Mouse (Mus musculus): ENCODE measurements around the gene Cmtm3.
"Not testable (repeated sequence)": the region's sequence is repeated elsewhere in the genome, so short reads cannot be mapped to it uniquely, and the experiment has no call there.

Gene Cmtm3

DNA sequence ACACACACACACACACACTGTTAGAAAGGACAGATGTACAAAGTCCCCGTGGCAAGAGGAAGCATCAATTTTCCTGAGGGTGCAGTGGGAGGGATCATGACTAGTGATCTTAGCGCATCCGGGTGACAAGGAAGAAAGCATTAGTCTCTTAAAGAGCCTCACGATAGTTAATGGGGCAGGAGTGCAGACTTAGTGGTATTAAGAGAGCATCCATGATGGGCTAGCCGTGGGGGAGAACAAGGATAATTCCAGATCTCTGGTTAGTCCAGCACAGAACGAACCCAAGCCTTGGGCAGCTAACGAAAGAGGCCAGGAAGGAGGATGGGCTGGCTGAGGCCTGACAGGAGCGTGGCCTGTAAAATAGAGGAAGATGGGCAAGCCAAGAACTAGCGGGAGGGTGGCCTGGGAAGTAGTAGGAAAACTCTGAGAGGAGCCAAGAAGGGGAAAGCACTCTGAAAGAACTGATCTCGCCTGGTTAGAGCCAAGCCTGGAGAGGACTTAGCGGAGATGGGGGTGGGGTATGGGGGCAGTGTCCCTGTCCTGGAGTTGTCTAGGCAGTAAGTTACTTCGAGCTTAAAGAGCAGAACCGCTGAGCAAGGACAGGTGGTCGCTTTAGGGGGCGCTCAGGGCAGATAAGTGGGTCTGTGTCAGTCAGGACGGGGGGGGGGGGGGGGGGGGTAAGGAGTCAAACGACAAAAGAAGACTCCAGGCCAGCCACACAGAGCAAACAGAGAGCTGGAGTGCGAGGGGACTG, at the start of gene Cmtm3:
Gene Cmtm3, plus strand, starts transcription at position 182 of the 754 bp plus-strand sequence.
- DNase-seq (ENCODE audit: low spot score in 2 of 2), result no peak

DNA sequence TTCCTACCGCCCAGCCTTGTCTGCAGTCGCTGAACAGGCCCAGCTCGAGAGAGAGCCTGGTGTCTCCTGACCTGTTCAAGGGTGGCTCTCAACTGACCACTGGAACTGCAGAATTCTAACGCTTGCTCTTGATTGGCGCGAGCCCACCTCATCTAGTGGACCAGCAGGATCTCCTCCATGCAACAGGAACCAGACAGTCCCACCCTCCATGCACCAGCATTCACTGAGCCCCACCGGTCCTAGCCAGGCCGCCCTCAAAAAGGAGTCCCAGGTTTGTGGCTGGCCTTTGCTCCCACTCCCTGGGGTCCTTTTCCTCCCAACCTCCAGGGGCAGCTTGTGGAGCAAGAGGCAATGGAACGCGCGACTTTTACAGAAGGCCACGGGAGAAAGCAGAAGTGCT, 46.1 kb upstream of the Cmtm3 start, which contains the start of gene Cmtm2a:
Gene Cmtm2a, minus strand, starts transcription at position 101 of the 400 bp plus-strand sequence.
- DNase-seq (ENCODE audit: low spot score in 2 of 2), result not testable (repeated sequence)

DNA sequence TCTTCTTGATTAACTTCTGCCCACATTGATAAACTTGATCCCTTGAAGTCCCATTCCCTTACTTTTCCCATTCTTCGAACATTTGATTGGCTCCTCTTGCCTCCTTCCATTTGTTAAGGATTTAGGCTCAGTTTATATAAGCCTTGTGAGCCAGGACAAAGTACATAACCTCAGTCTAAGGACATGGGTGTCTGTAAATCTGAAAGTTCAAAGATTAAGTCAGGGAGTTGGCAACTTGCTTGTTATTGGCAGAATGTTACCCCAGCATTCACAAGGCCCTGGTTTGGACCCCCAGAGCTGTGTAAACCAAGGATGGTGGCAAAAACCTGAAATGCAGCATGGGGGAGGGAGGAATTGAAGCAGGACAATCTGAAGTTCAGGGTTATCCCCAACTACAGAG, 44.8 kb upstream of the Cmtm3 start:
- DNase-seq (ENCODE audit: low spot score in 2 of 2), result no peak

DNA sequence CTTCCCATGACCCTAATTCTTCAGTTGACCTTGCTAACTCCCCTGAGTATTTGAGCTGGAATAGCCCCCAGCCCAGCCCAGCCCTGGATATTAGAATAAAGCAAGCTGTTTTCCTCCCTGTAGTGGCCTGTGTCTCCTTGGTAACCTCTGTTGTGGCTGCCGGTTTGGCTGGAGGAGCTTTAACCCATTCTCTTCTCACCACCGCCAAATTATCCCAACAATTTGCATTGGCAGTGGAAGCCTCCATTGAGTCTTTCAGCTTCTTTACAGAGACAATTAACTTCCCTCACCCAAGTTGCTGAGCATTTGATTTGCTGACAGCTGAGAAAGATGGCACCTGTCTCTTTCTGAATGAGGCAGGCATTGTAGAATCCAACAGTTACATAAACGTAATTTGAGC, 37.6 kb upstream of the Cmtm3 start:
- not testable (repeated sequence) for DNase-seq (ENCODE audit: low spot score in 2 of 2)

DNA sequence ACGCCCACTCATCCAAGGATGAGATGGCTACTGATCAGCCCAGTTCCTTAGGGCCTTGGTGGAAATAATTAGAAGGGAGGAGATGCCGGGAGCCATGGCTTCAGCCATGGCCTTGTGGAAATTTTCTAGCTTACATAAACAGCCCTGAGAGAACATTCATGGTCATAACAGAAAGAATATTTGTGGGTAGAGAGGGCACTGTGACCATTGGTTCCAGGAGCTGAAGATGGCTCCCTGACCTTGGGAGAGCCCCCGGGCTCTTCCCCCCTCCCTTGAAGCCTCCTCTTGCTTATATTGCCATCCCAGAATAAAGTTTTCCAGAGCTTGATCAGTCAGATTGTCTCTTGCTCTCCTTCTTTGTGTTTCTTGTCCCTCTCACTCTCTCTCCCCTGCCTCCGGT, 36.7 kb upstream of the Cmtm3 start:
- not testable (repeated sequence) for DNase-seq (ENCODE audit: low spot score in 2 of 2)

DNA sequence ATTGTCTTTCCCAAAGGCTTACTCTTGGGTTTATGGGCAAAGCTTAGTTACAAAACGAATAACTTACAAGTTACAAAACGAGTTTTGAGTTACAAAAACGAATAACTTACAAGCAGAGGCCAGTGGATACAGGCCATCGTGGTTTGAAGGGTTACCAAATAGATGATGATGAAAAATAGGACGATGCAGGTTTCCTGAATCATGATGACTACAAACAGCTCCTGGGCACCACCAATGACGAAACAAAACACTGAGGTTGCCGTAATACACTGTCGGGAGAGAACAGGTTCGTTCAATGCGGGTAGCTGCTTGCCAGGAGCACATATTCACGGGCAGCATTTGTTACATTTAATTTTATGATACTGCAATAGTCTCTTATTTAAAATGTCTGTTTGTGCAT, 34.2 kb upstream of the Cmtm3 start:
- no peak for DNase-seq (ENCODE audit: low spot score in 2 of 2)

DNA sequence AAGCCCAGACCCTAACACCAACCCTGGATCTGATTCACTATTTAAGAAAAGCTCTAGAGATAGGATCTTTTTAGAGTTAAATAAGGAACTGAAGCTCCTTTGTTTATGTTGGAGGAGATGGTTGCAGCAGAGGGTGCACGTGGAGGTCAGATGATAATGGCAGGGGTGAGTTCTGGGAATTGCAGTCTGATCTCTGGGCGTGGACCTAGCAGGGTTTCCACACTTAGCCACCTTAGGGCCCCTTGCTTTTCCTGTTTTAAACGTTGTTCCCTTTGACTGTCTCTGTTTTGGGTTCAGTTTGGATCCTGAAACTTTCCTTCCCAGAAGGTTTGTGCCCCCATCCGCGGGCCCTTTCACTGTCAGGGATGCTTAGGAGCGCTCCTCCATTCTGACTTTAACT, 30.9 kb upstream of the Cmtm3 start:
- DNase-seq (ENCODE audit: low spot score in 2 of 2), result not testable (repeated sequence)

DNA sequence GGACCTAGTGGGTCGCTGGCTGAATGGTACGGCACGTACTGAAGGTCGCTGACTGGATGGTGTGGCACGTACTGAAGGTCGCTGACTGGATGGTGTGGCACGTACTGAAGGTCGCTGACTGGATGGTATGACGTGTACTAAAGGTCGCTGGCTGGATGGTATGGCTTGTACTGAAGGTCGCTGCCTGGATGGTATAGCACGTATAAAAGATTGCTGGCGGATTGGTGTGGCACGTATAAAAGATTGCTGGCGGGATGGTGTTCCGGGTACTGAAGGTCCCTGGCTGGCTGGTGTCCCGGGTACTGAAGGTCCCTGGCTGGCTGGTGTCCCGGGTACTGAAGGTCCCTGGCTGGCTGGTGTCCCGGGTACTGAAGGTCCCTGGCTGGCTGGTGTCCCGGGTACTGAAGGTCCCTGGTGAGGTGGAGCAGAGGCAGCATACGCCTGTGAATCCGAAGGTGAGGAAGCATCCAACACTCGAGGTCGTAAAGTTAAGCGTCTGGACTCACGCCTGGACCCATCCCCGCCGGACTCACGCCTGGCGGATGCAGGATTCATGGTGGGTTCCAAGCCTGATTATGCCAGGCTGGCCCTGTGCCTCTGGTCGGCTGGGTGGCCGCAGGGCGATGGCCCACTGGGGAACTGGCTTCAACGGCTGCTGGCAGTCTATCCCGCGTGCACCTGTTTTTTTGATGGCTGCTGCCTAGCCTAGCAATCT, 29.6 kb upstream of the Cmtm3 start, which contains the start of the genes Gm45711 and Cmtm1:
Gene Gm45711, minus strand, starts transcription at position 641 of the 715 bp plus-strand sequence.
Gene Cmtm1, minus strand, starts transcription at position 705 of the 715 bp plus-strand sequence.
- DNase-seq (ENCODE audit: low spot score in 2 of 2), result peak in 1 of 2 experiments; percentile 14

DNA sequence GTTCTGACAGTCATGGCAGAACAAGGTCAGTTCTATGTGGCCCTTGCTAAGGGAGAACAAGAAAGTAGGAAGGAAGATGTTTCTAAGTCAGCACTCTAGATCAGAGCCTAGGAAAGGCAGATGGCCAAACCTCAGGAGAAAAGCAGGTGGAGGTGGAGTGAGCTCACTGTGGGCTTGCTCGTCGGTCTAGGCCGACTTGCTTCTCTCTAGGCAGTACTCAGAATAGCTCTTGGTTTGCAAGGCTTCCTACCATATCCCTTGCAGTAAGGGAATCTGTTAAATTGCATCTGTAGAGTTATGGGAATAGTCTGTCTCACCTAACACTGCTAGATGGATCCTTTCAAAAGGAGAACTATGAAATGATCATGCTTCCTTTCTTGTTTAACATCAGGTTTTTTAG, 27.2 kb upstream of the Cmtm3 start:
- not testable (repeated sequence) for DNase-seq (ENCODE audit: low spot score in 2 of 2)

DNA sequence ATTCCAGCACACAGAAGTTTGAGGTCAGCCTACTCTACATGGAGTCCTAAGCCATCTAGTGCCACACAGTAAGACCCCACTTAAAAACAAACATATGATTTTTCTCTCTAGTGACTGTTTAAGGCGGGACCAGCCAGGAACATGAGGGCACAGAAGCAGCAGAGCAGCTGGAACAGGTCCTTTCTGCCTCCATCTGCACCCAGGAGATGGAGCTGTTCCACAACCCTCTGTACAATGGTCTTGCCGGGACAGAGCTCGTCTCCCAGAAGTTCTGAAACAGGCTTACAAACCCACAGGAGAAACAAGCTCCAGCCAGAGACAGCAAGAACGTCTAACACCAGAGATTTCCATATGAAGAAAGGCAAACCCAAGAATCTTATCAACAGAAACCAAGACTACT, 25.9 kb upstream of the Cmtm3 start:
- DNase-seq (ENCODE audit: low spot score in 2 of 2), result no peak

DNA sequence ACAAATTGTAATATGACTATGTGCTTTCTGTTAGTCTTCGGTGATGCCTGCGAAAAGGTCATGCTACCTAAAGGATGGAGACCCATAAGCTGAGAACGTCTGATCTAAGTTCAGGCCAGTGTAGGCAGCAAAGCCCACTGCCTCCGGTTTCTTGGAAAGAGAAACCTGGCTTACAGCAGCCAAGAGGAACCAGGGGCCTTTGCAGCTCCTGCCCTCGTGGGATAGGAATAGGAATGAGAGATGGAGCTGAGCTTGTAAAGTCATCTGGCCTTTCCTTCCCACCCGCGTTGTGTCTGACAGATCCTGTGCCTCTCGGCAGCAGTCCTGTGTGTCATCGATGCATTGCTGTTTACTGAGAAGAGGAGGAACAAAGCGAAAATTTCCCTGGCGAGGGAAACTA, 17.9 kb upstream of the Cmtm3 start, which contains the start of gene Gm11020:
Gene Gm11020, plus strand, starts transcription at position 301 of the 400 bp plus-strand sequence.
- DNase-seq (ENCODE audit: low spot score in 2 of 2), result not testable (repeated sequence)

DNA sequence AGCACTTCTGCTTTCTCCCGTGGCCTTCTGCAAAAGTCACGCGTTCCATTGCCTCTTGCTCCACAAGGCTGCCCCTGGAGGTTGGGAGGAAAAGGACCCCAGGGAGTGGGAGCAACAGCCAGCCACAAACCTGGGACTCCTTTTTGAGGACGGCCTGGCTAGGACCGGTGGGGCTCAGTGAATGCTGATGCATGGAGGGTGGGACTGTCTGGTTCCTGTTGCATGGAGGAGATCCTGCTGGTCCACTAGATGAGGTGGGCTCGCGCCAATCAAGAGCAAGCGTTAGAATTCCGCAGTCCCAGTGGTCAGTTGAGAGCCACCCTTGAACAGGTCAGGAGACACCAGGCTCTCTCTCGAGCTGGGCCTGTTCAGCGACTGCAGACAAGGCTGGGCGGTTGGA, 17.3 kb upstream of the Cmtm3 start, which contains the start of gene Cmtm2b:
Gene Cmtm2b, plus strand, starts transcription at position 301 of the 400 bp plus-strand sequence.
- not testable (repeated sequence) for DNase-seq (ENCODE audit: low spot score in 2 of 2)

DNA sequence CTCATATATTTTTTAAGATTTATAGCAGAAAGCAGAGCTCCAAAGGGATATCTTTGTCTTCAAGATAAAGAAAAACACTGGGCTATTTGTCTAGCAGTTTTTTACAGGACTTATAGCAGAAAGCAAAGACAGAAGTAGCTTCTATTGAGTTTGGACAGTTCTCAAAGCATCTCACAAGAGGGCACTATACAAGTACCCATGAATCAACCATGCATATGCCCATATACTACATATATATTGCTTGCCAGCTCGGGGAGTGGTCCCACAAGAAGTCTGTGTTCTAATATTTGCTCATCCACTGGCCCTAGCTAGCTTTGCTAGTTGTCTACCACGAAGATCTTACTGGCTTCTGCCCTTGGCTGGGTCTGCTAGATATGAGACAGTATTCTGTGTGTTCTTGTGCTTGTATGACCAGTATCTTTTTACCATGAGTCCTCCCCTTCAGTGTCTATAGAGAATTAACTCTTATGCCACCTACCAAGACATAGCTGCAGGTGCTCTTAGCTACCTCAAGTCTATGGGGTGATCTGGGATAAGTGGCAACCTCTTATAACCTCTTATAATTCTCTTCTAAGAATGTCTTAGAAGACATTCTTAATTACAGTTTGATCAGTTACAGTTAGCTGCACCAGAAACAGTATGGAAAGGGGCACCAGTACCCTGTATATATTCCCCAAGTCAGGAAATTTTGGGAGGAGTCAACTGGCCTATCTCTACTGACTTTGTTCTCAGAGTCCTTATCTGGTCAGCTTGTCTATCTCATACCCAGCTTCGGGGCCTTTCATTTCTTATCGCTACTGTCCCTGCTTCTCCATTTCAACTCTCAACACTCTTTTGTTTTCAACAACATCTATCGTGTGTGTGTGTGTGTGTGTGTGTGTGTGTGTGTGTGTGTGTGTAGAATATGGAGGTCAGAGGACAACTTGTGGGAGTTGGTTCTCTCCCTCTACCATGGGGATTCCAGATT, 6.3 kb upstream of the Cmtm3 start:
- DNase-seq (ENCODE audit: low spot score in 2 of 2), result no peak

DNA sequence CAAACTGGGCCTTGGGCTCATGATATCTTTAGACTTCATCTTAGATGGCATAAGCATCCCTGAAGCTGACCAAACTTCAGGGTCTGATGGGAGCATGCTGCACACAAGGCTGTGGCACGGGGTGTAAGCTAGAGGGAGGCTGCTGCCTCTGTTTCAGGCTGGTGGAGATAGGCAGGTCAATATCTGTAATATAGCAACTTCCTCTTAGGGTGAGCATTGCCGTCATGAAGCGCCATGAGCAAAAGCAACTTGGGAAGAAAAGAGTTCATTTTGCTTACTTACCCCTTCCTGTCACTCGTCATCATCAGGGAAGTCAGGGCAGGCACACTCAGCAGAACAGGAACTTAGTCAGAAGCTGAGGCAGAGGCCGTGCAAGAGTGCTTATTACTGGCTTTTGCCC, 5.4 kb upstream of the Cmtm3 start:
- no peak for DNase-seq (ENCODE audit: low spot score in 2 of 2)

DNA sequence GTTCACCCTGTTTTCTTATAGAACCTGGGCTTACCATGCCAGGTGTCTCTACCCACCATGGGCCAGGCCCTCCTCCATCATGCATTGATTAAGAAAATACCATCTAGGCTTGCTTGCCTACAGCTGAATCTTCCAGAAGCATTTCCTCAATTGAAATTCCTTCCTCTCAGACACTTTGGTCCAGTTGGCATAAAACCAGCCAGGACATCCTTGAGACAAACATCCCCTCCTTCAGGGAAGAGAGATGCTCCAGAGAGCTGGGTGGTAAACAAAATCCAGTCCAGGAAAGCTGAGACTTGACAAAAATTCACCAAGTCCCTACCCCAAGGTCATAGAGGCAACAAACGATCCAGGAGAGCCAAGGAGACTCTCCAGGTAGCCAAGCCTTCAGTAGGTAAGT, 5.0 kb upstream of the Cmtm3 start:
- no peak for DNase-seq (ENCODE audit: low spot score in 2 of 2)

DNA sequence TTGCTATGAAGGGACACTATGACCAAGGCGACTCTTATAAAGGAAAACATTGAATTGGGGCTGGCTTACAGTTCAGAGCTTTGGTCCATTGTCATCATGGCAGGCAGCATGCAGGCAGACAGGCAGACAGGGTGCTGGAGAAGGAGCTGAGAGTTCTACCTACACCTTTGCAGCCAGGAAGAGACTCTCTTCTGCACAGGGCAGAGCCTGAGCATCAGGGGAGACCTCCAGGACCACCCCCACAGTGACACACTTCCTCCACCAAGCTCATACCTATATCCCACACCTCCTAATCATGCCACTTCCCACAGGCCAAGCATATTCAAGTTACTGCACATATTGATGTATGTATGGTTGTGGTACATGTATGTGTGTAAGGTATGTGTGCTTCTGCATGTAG, 2.4 kb upstream of the Cmtm3 start:
- no peak for DNase-seq (ENCODE audit: low spot score in 2 of 2)

DNA sequence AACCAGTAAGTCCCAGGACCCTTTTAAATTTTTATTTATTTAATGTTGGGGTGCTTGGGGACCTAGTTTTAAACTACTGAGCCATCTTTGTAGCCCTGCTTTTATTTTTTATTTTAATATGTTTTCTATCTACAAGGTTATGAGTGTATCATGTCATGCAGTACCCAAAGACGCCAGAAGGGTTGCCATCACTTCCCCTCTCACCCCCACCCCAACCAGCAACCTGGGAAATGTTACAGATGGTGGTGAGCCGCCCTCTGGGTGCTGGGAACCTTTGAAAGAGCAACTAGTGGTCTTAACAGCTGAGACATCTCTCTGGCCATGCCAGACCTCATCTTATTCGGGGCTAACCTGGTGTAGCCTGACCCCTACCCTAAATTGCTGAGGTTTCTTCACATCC, 1.3 kb upstream of the Cmtm3 start:
- DNase-seq (ENCODE audit: low spot score in 2 of 2), result no peak

DNA sequence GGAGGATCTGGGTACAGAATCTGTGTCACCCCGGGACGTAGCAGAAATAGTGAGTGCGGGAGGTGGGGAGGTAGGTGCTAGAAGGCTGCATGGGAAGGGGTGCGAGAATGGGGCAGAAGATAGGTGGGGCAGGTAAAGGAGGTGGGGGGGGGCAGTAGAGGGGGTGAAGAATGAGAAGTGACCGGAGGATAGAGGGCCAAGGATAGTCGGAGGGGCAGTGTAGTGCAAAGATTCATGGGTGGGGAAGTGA, 698 bp downstream of the Cmtm3 start:
- no peak for DNase-seq (ENCODE audit: low spot score in 2 of 2)

DNA sequence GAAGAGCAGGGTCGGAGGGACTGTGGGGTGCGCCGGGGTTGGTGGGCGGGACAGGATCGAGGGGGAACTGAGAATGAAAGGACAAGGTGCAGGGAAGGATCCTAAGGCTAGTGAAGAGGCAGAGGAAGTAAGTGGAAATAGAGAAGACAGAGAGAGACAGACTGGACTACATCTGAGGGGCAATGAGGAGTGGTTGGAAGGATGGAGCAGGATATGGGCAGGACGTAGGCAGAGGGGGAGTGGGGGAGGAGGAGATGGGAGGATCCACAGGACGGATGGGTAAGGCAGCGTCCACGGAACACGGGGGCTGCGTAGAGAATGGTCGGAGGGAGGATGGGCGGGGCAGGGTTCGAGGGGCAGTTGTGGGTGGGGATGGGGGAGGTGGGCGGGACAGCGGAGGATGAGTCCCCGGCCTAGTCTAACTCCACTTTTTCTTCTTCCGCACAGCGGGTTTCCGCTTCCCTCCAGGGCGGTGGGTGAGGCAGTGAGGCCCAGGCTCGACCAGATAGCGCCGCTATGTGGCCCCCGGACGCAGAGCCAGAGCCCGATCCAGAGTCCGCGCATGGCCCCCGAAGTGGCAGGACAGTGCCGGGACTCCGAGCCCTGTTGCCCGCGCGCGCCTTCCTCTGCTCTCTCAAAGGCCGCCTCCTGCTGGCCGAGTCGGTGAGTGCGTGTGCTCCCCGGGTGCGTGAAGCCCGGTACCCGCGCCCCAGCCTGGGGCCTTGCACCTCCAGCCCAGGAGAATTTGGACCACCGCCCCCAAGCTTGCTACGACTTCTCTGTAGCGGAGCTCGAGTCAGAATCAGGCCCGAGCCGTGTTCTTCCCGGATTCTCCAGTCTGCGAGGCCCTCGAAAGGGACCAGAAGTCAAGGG, 1.3 kb downstream of the Cmtm3 start:
- DNase-seq (ENCODE audit: low spot score in 2 of 2), result peak in 1 of 2 experiments; percentile 39

DNA sequence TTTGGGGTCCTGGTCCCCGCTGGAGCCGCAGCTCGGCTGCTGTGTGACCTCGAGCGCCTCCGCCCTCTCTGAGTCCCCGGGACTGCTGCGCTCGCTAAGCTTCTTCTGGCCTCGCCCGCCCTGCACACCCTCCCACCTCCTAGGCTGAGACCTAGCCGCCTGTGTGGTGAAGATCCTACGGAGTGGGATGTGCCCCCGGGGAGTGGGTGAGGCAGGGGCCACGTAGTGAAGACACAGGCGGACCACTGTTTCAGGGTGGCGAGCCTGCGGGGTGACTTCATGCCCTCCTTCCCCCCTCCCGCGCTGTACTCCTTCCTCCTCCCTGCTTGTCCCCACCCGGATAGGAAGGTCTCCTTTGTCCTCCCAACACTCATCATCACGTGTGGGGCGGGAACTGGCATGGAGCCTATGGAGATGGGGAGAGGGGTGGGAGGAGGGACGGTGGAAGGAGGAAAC, 1.9 kb downstream of the Cmtm3 start:
- peak in 1 of 2 experiments; percentile 16 for DNase-seq (ENCODE audit: low spot score in 2 of 2)

DNA sequence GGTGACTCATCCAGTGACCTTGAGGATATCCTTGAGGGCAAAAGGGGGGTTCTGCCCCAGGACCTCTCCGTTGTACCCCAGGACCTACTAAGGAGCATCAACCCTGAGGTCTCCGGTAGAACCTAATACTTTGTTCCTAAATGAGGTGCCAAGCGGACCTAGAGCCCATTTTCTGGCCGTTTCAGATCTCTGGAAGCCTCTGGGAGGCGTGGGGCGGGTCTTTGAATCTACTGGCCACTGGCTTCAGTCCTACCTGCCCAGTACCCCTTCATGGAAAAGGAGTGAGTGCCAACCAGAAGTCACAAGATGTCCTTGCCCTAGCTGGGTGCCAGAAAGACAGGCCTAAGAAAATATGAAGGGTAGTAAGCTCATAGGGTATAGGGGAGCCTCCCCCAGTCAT, 2.5 kb downstream of the Cmtm3 start:
- no peak for DNase-seq (ENCODE audit: low spot score in 2 of 2)

Data from right cerebral cortex, postnatal 36 days (tissue).